Mouse (Mus musculus): Measurements from ENCODE around the gene Prkcsh.

The Prkcsh gene

GRCm38 (mm10) chr9:22002194-22003162 is at the start of gene Prkcsh, which contains the start of gene Ccdc151:
Prkcsh (plus strand) TSS chr9:22002806.
Ccdc151 (minus strand) TSS chr9:22002634.
- peak; percentile 96 for DNase-seq

GRCm38 (mm10) chr9:21953600-21953999 is 49.0 kb upstream of the Prkcsh start:
- peak; percentile 51 for DNase-seq

- DNase-seq = no peak
Observed at GRCm38 (mm10) chr9:21954635-21955034, 48.0 kb upstream of the Prkcsh start.

GRCm38 (mm10) chr9:21955225-21955569 is 47.4 kb upstream of the Prkcsh start:
- no peak for DNase-seq

GRCm38 (mm10) chr9:21955570-21956281 is 46.9 kb upstream of the Prkcsh start, which contains the start of gene Swsap1:
Swsap1 (plus strand) TSS chr9:21955755.
- DNase-seq = peak; percentile 96

- no peak for DNase-seq
Observed at GRCm38 (mm10) chr9:21958372-21958771, 44.2 kb upstream of the Prkcsh start.

GRCm38 (mm10) chr9:21959244-21959643 is 43.4 kb upstream of the Prkcsh start:
- no peak for DNase-seq

- DNase-seq = no peak
Observed at GRCm38 (mm10) chr9:21960135-21960534, 42.5 kb upstream of the Prkcsh start.

GRCm38 (mm10) chr9:21960558-21961208 is 41.9 kb upstream of the Prkcsh start:
- DNase-seq = no peak

- DNase-seq = no peak
Observed at GRCm38 (mm10) chr9:21961366-21961980, 41.1 kb upstream of the Prkcsh start.

- no peak for DNase-seq
Observed at GRCm38 (mm10) chr9:21962010-21962409, 40.6 kb upstream of the Prkcsh start.

- peak; percentile 60 for DNase-seq
Observed at GRCm38 (mm10) chr9:21962416-21963059, 40.1 kb upstream of the Prkcsh start.

- no peak for DNase-seq
Observed at GRCm38 (mm10) chr9:21963417-21963816, 39.2 kb upstream of the Prkcsh start, which contains the start of gene Epor. Epor (minus strand) TSS chr9:21963506.

GRCm38 (mm10) chr9:21968883-21969282 is 33.7 kb upstream of the Prkcsh start:
- DNase-seq = no peak

- DNase-seq = no peak
Observed at GRCm38 (mm10) chr9:21969304-21969703, 33.3 kb upstream of the Prkcsh start.

- DNase-seq = no peak
Observed at GRCm38 (mm10) chr9:21976626-21977175, 25.9 kb upstream of the Prkcsh start.

GRCm38 (mm10) chr9:21977331-21977730 is 25.3 kb upstream of the Prkcsh start:
- no peak for DNase-seq

- DNase-seq = no peak
Observed at GRCm38 (mm10) chr9:21977972-21978371, 24.6 kb upstream of the Prkcsh start.

- no peak for DNase-seq
Observed at GRCm38 (mm10) chr9:21978398-21979128, 24.0 kb upstream of the Prkcsh start.

GRCm38 (mm10) chr9:21983911-21984310 is 18.7 kb upstream of the Prkcsh start:
- DNase-seq = no peak
